Mouse (Mus musculus) hindbrain, embryonic 11.5 days (tissue): ENCODE measurements around the gene Nqo1. TPM values are rescaled to one million over a fixed set of nuclear protein-coding genes. Genes with fewer than 3 reads are reported as not detected.

Experiments
- ATAC-seq: fragments of 200-750 bp; cut with Nextera tagmentation; 2 replicates; pipeline ENCODE4 v1.8.0; 2017; ENCODE audit warnings: mild to moderate bottlenecking, moderate TSS enrichment, moderate library complexity; ENCODE audit not compliant: low FRiP score
- DNase-seq: peaks from one replicate; pipeline ENCODE4 v3.0.0-alpha.2; 2015; ENCODE audit warnings: low spot score
- H3K27ac ChIP-seq: fragments of 300-500 bp; sonication (generic); 2 replicates; pipeline ENCODE4 v1.5.1; 2014; ENCODE audit warnings: mild to moderate bottlenecking, low read depth, low read length
- H3K27me3 ChIP-seq: fragments of 300-500 bp; sonication (generic); 2 replicates; pipeline ENCODE4 v1.6.1; 2014; ENCODE audit warnings: mild to moderate bottlenecking, low read length, moderate library complexity, mixed read lengths; ENCODE audit not compliant: control insufficient read depth, insufficient read depth
- H3K36me3 ChIP-seq: fragments of 300-500 bp; sonication (generic); 2 replicates; pipeline ENCODE4 v1.6.1; 2014; ENCODE audit warnings: mild to moderate bottlenecking, low read length, moderate library complexity, mixed read lengths; ENCODE audit not compliant: control insufficient read depth, insufficient read depth
- H3K4me1 ChIP-seq: fragments of 300-500 bp; sonication (generic); replicated peaks from 2 replicates; pipeline ENCODE4 v1.6.1; 2014; ENCODE audit warnings: low read length, mixed read lengths; ENCODE audit not compliant: control insufficient read depth, insufficient read depth
- H3K4me2 ChIP-seq: fragments of 300-500 bp; sonication (generic); replicated peaks from 2 replicates; pipeline ENCODE4 v1.6.1; 2014; ENCODE audit warnings: mild to moderate bottlenecking, low read depth, low read length
- H3K4me3 ChIP-seq: fragments of 300-500 bp; sonication (generic); 2 replicates; pipeline ENCODE4 v1.5.1; 2014; ENCODE audit warnings: low read depth, low read length
- H3K9ac ChIP-seq: fragments of 300-500 bp; sonication (generic); 2 replicates; pipeline ENCODE4 v1.6.1; 2014; ENCODE audit warnings: low read depth, low read length
- H3K9me3 ChIP-seq: fragments of 300-500 bp; sonication (generic); 2 replicates; pipeline ENCODE4 v1.6.1; 2016; ENCODE audit warnings: low read length; ENCODE audit not compliant: control insufficient read depth
- WGBS: fragments of 180-500 bp; shearing (Covaris S2); extraction: QIAGEN DNeasy Blood & Tissue Kit; methylation state at CpG from one replicate; pipeline ENCODE4 v1.1.7; 2014; 5-methylcytosine and 5-hydroxymethylcytosine counted together
- polyA plus RNA-seq: library from polyadenylated mRNA; unstranded; fragments of >200 nt; fragmentation: Nextera tagmentation; extraction: Ambion mirVana; gene quantifications from 2 replicates; pipeline ENCODE4 v1.2.1, GENCODE M21; 2014

Gene Nqo1
- polyA plus RNA-seq, 1 experiment from 2014 or later: 7.7 TPM

GRCm38 (mm10) chr8:107437711-107438110, 34.7 kb upstream of the Nqo1 start:
- ATAC-seq: no peak
- Histone ChIP-seq H3K9me3 (no peaks in the 10 kb centered on the region), H3K4me1 (peaks cover 2% of the 10 kb centered on the region; the same call in 1 of the 2 replicates), H3K4me3 (no peak overlapping the region), H3K36me3 (no peaks in the 10 kb centered on the region), H3K27ac (no peak overlapping the region), H3K27me3 (no peaks in the 10 kb centered on the region), H3K4me2 (no peak overlapping the region), H3K9ac (0 out of 2 replicates have a peak overlapping the region, but pooled peaks have one; percentile 7)
- no peak for DNase-seq
- 73% methylated on average over 2 of the region's 2 CpGs for WGBS

GRCm38 (mm10) chr8:107436841-107437421, 33.9 kb upstream of the Nqo1 start:
- Histone ChIP-seq H3K4me1 (peaks cover 2% of the 10 kb centered on the region; the same call in 1 of the 2 replicates), H3K27ac (peak overlapping the region; percentile 76; the same call in 1 of the 2 replicates), H3K9me3 (no peaks in the 10 kb centered on the region), H3K27me3 (no peaks in the 10 kb centered on the region), H3K36me3 (no peaks in the 10 kb centered on the region), H3K9ac (peak overlapping the region; percentile 82), H3K4me3 (peak overlapping the region; percentile 84), H3K4me2 (peak overlapping the region; percentile 74)
- DNase-seq: no peak
- WGBS: 12% methylated on average over 16 of the region's 16 CpGs
- peak; percentile 58; the same call in 1 of the 2 replicates for ATAC-seq

- Histone ChIP-seq H3K4me3 (peak within 1 kb of the TSS; percentile 84), H3K4me2 (peak within 1 kb of the TSS; percentile 74), H3K4me1 (peaks cover 2% of the 10 kb centered on the region; the same call in 1 of the 2 replicates), H3K36me3 (no peaks in the 10 kb centered on the region), H3K9ac (peak within 1 kb of the TSS; percentile 82), H3K27me3 (no peaks in the 10 kb centered on the region), H3K27ac (peak within 1 kb of the TSS; percentile 76), H3K9me3 (no peaks in the 10 kb centered on the region)
- ATAC-seq (peak; percentile 88), DNase-seq (peak; percentile 84)
- WGBS: under 1% methylated on average over 49 of the region's 81 CpGs
Observed at GRCm38 (mm10) chr8:107435962-107436831, 33.2 kb upstream of the Nqo1 start, which contains the start of gene Wwp2. TSS of gene Wwp2 (plus strand) at chr8:107436365.

GRCm38 (mm10) chr8:107435421-107435961, 32.5 kb upstream of the Nqo1 start:
- 32% methylated on average over 10 of the region's 11 CpGs for WGBS

GRCm38 (mm10) chr8:107430821-107431220, 27.8 kb upstream of the Nqo1 start:
- H3K9me3 ChIP-seq: no peaks in the 10 kb centered on the region
- no peak for ATAC-seq

More at GRCm38 (mm10) chr8:107435421-107435961, 32.5 kb upstream of the Nqo1 start:
- H3K4me3 ChIP-seq: peak overlapping the region; percentile 84
- peaks cover 2% of the 10 kb centered on the region; the same call in 1 of the 2 replicates for H3K4me1 ChIP-seq
- peak overlapping the region; percentile 82 for H3K9ac ChIP-seq
- no peak overlapping the region for H3K27ac ChIP-seq
- H3K27me3 ChIP-seq: no peaks in the 10 kb centered on the region
- H3K36me3 ChIP-seq: no peaks in the 10 kb centered on the region
- DNase-seq (no peak), ATAC-seq (0 out of 2 replicates have a peak, but pooled peaks have one; percentile 29)
- H3K4me2 ChIP-seq: peak overlapping the region; percentile 74
- H3K9me3 ChIP-seq: no peaks in the 10 kb centered on the region

GRCm38 (mm10) chr8:107425230-107425597, 22.2 kb upstream of the Nqo1 start:
- Histone ChIP-seq H3K4me2 (no peak overlapping the region), H3K27ac (no peak overlapping the region), H3K27me3 (no peaks in the 10 kb centered on the region), H3K9me3 (no peaks in the 10 kb centered on the region), H3K4me1 (no peaks in the 10 kb centered on the region), H3K36me3 (0 out of 2 replicates have a peak, but pooled peaks cover 3% of the 10 kb centered on the region), H3K4me3 (no peak overlapping the region), H3K9ac (no peak overlapping the region)
- ATAC-seq (0 out of 2 replicates have a peak, but pooled peaks have one; percentile 21), DNase-seq (no peak)
- WGBS: 46% methylated on average over 8 of the region's 8 CpGs

More at GRCm38 (mm10) chr8:107430821-107431220, 27.8 kb upstream of the Nqo1 start:
- Histone ChIP-seq H3K4me2 (no peak overlapping the region), H3K27me3 (no peaks in the 10 kb centered on the region), H3K27ac (no peak overlapping the region), H3K4me1 (no peaks in the 10 kb centered on the region), H3K4me3 (no peak overlapping the region), H3K36me3 (no peaks in the 10 kb centered on the region), H3K9ac (no peak overlapping the region)
- 87% methylated on average over 8 of the region's 8 CpGs for WGBS
- DNase-seq: no peak

GRCm38 (mm10) chr8:107424597-107425229, 21.7 kb upstream of the Nqo1 start, which contains the start of gene Nob1:
TSS of gene Nob1 (minus strand) at chr8:107425051.
- peak within 1 kb of the TSS; percentile 65 for H3K4me3 ChIP-seq
- H3K27me3 ChIP-seq: no peaks in the 10 kb centered on the region
- peak within 1 kb of the TSS; percentile 86 for H3K9ac ChIP-seq
- H3K27ac ChIP-seq: no peak within 1 kb of the TSS
- under 1% methylated on average over 50 of the region's 50 CpGs for WGBS
- H3K36me3 ChIP-seq: 0 out of 2 replicates have a peak, but pooled peaks cover 3% of the 10 kb centered on the region
- H3K4me1 ChIP-seq: no peaks in the 10 kb centered on the region
- peak; percentile 98 for ATAC-seq
- no peaks in the 10 kb centered on the region for H3K9me3 ChIP-seq
- DNase-seq: peak; percentile 99
- peak within 1 kb of the TSS; percentile 63 for H3K4me2 ChIP-seq

GRCm38 (mm10) chr8:107424176-107424575, 21.2 kb upstream of the Nqo1 start:
- Histone ChIP-seq H3K36me3 (0 out of 2 replicates have a peak, but pooled peaks cover 3% of the 10 kb centered on the region), H3K27me3 (no peaks in the 10 kb centered on the region), H3K4me1 (no peaks in the 10 kb centered on the region), H3K9me3 (no peaks in the 10 kb centered on the region), H3K27ac (no peak overlapping the region), H3K4me3 (peak overlapping the region; percentile 65), H3K9ac (peak overlapping the region; percentile 86), H3K4me2 (peak overlapping the region; percentile 63)
- 32% methylated on average over 9 of the region's 9 CpGs for WGBS
- no peak for DNase-seq
- ATAC-seq: no peak; the same call in 1 of the 2 replicates
